Mouse (Mus musculus) thymus, postnatal 0 days (tissue): ENCODE results near the gene Tanc1. TPM values are rescaled to one million over a fixed set of nuclear protein-coding genes. Genes with fewer than 3 reads are reported as not detected.

Source experiments
- DNase-seq: peaks from one replicate; pipeline ENCODE4 v3.0.0-alpha.2; 2015; ENCODE audit warnings: low spot score
- polyA plus RNA-seq: library from polyadenylated mRNA; unstranded; fragments of >200 nt; fragmentation: Nextera tagmentation; extraction: Ambion mirVana; gene quantifications from 2 replicates; pipeline ENCODE4 v1.2.1, GENCODE M21; 2015

Tanc1 gene
- polyA plus RNA-seq, 1 experiment from 2014 or later, result 3.3 TPM

- DNase-seq, result no peak
Observed at GRCm38 (mm10) chr2:59714992-59715391, 103.2 kb downstream of the Tanc1 start.

- DNase-seq, result no peak
Observed at GRCm38 (mm10) chr2:59716461-59716860, 104.6 kb downstream of the Tanc1 start.

GRCm38 (mm10) chr2:59717746-59718294 is 106.0 kb downstream of the Tanc1 start:
- no peak for DNase-seq

- DNase-seq, result no peak
Observed at GRCm38 (mm10) chr2:59718601-59719416, 107.0 kb downstream of the Tanc1 start.

- DNase-seq, result no peak
Observed at GRCm38 (mm10) chr2:59719831-59720230, 108.0 kb downstream of the Tanc1 start.

- DNase-seq, result no peak
Observed at GRCm38 (mm10) chr2:59721119-59721518, 109.3 kb downstream of the Tanc1 start.

- DNase-seq, result no peak
Observed at GRCm38 (mm10) chr2:59721758-59722157, 109.9 kb downstream of the Tanc1 start.

GRCm38 (mm10) chr2:59723311-59723710 is 111.5 kb downstream of the Tanc1 start:
- DNase-seq, result no peak

- DNase-seq, result no peak
Observed at GRCm38 (mm10) chr2:59725518-59726185, 113.8 kb downstream of the Tanc1 start.

GRCm38 (mm10) chr2:59731831-59732230 is 120.0 kb downstream of the Tanc1 start:
- DNase-seq, result no peak

- no peak for DNase-seq
Observed at GRCm38 (mm10) chr2:59733410-59733809, 121.6 kb downstream of the Tanc1 start.

GRCm38 (mm10) chr2:59736401-59736898 is 124.6 kb downstream of the Tanc1 start:
- DNase-seq, result no peak

GRCm38 (mm10) chr2:59737368-59737767 is 125.5 kb downstream of the Tanc1 start:
- no peak for DNase-seq

GRCm38 (mm10) chr2:59738356-59738755 is 126.5 kb downstream of the Tanc1 start:
- no peak for DNase-seq

- no peak for DNase-seq
Observed at GRCm38 (mm10) chr2:59739036-59739435, 127.2 kb downstream of the Tanc1 start.

GRCm38 (mm10) chr2:59742500-59743116 is 130.8 kb downstream of the Tanc1 start:
- DNase-seq, result no peak

- peak; percentile 48 for DNase-seq
Observed at GRCm38 (mm10) chr2:59745428-59745827, 133.6 kb downstream of the Tanc1 start.

- DNase-seq, result no peak
Observed at GRCm38 (mm10) chr2:59746070-59746469, 134.2 kb downstream of the Tanc1 start.

GRCm38 (mm10) chr2:59747757-59748156 is 135.9 kb downstream of the Tanc1 start:
- no peak for DNase-seq

GRCm38 (mm10) chr2:59749371-59749770 is 137.5 kb downstream of the Tanc1 start:
- DNase-seq, result no peak

GRCm38 (mm10) chr2:59751172-59751571 is 139.3 kb downstream of the Tanc1 start:
- no peak for DNase-seq

GRCm38 (mm10) chr2:59752148-59752547 is 140.3 kb downstream of the Tanc1 start:
- DNase-seq, result no peak
